Mouse (Mus musculus): ENCODE measurements around the gene Fancd2os.

GRCm38 (mm10) chr6:113649346-113650196, 49.1 kb upstream of the Fancd2os start:
- no peak for TF ChIP-seq POLR2A (IDR thresholded peaks at IDR 0.05; ENCODE audit: borderline replicate concordance, insufficient read depth, low read length)
- TF ChIP-seq CTCF (IDR thresholded peaks at IDR 0.05; ENCODE audit: borderline replicate concordance, insufficient read depth, low read depth, low read length) = no peak

Measured in cerebellum, adult 2 months (tissue).